Mouse (Mus musculus) lung, adult 2 months (tissue): ENCODE data around the gene Ctnnb1.

Experiments
- CTCF ChIP-seq: fragments of 200-500 bp; IDR thresholded peaks from 2 replicates; pipeline ENCODE4 v1.5.1; 2011; ENCODE audit warnings: mild to moderate bottlenecking, low read length, control low read depth; ENCODE audit not compliant: insufficient read depth
- POLR2A ChIP-seq: fragments of 200-500 bp; IDR thresholded peaks from 2 replicates; pipeline ENCODE4 v1.6.1; 2011; ENCODE audit warnings: low read depth, mild to moderate bottlenecking, control low read depth, low read length, borderline replicate concordance; ENCODE audit errors: extremely low read depth

DNA sequence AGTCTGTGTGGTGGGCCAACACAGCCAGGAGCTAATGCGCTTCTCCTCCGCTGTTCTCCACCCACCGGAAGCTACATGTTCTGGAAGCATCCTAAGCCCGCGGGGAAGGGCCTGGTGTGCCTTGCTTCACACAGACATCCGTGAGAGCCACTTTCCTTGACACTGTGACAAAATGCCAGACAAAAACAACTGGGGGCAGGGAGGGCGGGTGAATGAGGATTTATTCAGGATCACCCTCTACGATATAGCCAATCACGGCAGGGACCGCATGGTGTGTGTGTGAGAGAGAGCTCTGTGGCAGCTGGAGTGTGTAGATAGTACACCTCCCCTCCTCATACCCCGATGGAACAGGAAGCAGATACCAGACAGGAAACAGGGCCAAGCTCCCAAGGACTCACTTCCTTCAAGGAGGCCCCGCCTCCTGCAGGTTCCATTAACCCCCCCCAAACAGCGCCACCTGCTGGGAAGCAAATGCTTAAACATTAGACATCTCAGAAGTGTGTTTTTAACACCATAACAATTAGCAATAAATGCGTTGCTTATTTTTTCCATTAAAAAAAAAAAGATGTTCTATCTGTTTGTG lies 14.0 kb upstream of the Ctnnb1 start:
- 0 out of 2 replicates have a peak, but pooled peaks have one; percentile 24 for TF ChIP-seq CTCF
- peak; percentile 55; the same call in 1 of the 2 replicates for TF ChIP-seq POLR2A
